Mouse (Mus musculus) CH12.LX (cell line): ENCODE measurements at regions not wholly inside any gene's neighbourhood (a gene's known extent, or its start where the extent isn't known, plus 50 kb on each side); places are given as distances from the start of the nearest gene placed in this dataset.

Experiments
- DNase-seq: peaks from one replicate; pipeline ENCODE4 v3.0.0-alpha.2; 2013; ENCODE audit errors: extremely low read depth
- H3K27ac ChIP-seq: 2 replicates; pipeline ENCODE4 v1.5.1; 2012; ENCODE audit warnings: low read depth, mild to moderate bottlenecking, control low read depth, moderate library complexity; ENCODE audit not compliant: insufficient read depth
- H3K27me3 ChIP-seq: replicated peaks from 2 replicates; pipeline ENCODE3; 2012; ENCODE audit warnings: inconsistent platforms
- H3K36me3 ChIP-seq, 2 experiments: replicated peaks in 1 of 2; 2 replicates each; pipeline versions ENCODE3 to v1.6.1; 2012; ENCODE audit warnings: inconsistent platforms in 1 of 2, low read length in 1 of 2, mild to moderate bottlenecking in 1 of 2, mixed read lengths in 1 of 2, moderate library complexity in 1 of 2; ENCODE audit not compliant: control insufficient read depth in 1 of 2, insufficient read depth in 1 of 2
- H3K4me1 ChIP-seq, 2 experiments: 2 replicates each; pipeline ENCODE4 v1.6.1; 2012; ENCODE audit warnings: inconsistent platforms in 1 of 2, moderate library complexity in 1 of 2; ENCODE audit not compliant: insufficient read depth in 2 of 2, control insufficient read depth in 1 of 2
- H3K4me2 ChIP-seq: 2 replicates; pipeline ENCODE4 v1.6.1; 2012; ENCODE audit warnings: low read depth, mild to moderate bottlenecking, control low read depth; ENCODE audit not compliant: poor library complexity, insufficient read depth, severe bottlenecking
- H3K4me3 ChIP-seq, 3 experiments: fragments of 150-350 bp in 1 of 3; sonication (generic) in 1 of 3; replicated peaks in 1 of 3; 2 replicates each; pipeline versions ENCODE3 to v1.5.1; 2011 to 2012; ENCODE audit warnings: low read depth in 2 of 3, low read length in 2 of 3, mild to moderate bottlenecking in 2 of 3, moderate library complexity in 2 of 3, control low read depth in 1 of 3, improper control_type of control experiment in 1 of 3, inconsistent platforms in 1 of 3, mixed read lengths in 1 of 3; ENCODE audit not compliant: poor library complexity in 1 of 3
- H3K79me2 ChIP-seq: replicated peaks from 2 replicates; pipeline ENCODE4 v1.6.1; 2012; ENCODE audit warnings: mild to moderate bottlenecking, moderate library complexity; ENCODE audit not compliant: control insufficient read depth, poor library complexity, insufficient read depth, severe bottlenecking; ENCODE audit errors: extremely low read depth
- H3K9ac ChIP-seq: 2 replicates; pipeline ENCODE4 v1.6.1; 2012; ENCODE audit warnings: low read depth, mild to moderate bottlenecking, control low read depth, moderate library complexity; ENCODE audit not compliant: insufficient read depth
- H3K9me3 ChIP-seq: replicated peaks from 2 replicates; pipeline ENCODE3; 2012; ENCODE audit warnings: low read length, inconsistent platforms, mixed read lengths
- BHLHE40 ChIP-seq: IDR thresholded peaks from 2 replicates; pipeline ENCODE4 v1.6.1; 2011; ENCODE audit warnings: mild to moderate bottlenecking, low read depth, low read length, improper control_type of control experiment
- CHD1 ChIP-seq: IDR thresholded peaks from 2 replicates; pipeline ENCODE4 v1.6.1; 2012; ENCODE audit warnings: low read depth, low read length, improper control_type of control experiment, inconsistent platforms
- CHD2 ChIP-seq: IDR thresholded peaks from 2 replicates; pipeline ENCODE4 v1.6.1; 2011; ENCODE audit warnings: low read length, improper control_type of control experiment
- ETS1 ChIP-seq: conservative IDR thresholded peaks from 2 replicates; pipeline ENCODE4 v1.6.1; 2012; ENCODE audit warnings: low read depth, mild to moderate bottlenecking, inconsistent platforms, low read length, improper control_type of control experiment, moderate library complexity
- GABPA ChIP-seq: IDR thresholded peaks from 2 replicates; pipeline ENCODE4 v1.6.1; 2012; ENCODE audit warnings: low read depth, low read length, improper control_type of control experiment, inconsistent platforms; ENCODE audit not compliant: insufficient replicate concordance
- HCFC1 ChIP-seq: IDR thresholded peaks from 2 replicates; pipeline ENCODE4 v1.6.1; 2012; ENCODE audit warnings: low read depth, mild to moderate bottlenecking, inconsistent platforms, low read length, improper control_type of control experiment
- IRF4 ChIP-seq: IDR thresholded peaks from 2 replicates; pipeline ENCODE4 v1.6.1; 2014; ENCODE audit warnings: low read depth, mild to moderate bottlenecking, inconsistent platforms, low read length, improper control_type of control experiment
- KAT2A ChIP-seq: IDR thresholded peaks from 2 replicates; pipeline ENCODE4 v1.6.1; 2012; ENCODE audit warnings: low read length, improper control_type of control experiment, inconsistent platforms; ENCODE audit not compliant: insufficient replicate concordance
- MAFK ChIP-seq: IDR thresholded peaks from 2 replicates; pipeline ENCODE4 v1.6.1; 2011; ENCODE audit warnings: low read length, improper control_type of control experiment; ENCODE audit not compliant: insufficient replicate concordance
- MAX ChIP-seq: IDR thresholded peaks from 2 replicates; pipeline ENCODE4 v1.6.1; 2011; ENCODE audit warnings: low read length, improper control_type of control experiment
- MAZ ChIP-seq: IDR thresholded peaks from 2 replicates; pipeline ENCODE4 v1.6.1; 2012; ENCODE audit warnings: low read depth, mild to moderate bottlenecking, inconsistent platforms, low read length, improper control_type of control experiment, moderate library complexity
- MXI1 ChIP-seq: IDR thresholded peaks from 2 replicates; pipeline ENCODE4 v1.6.1; 2011; ENCODE audit warnings: mild to moderate bottlenecking, low read depth, low read length, improper control_type of control experiment
- MYC ChIP-seq: IDR thresholded peaks from 2 replicates; pipeline ENCODE4 v1.6.1; 2011; ENCODE audit warnings: low read depth, mild to moderate bottlenecking, improper control_type of control experiment, low read length
- NELFE ChIP-seq: IDR thresholded peaks from 2 replicates; pipeline ENCODE4 v1.6.1; 2011; ENCODE audit warnings: low read depth, low read length, improper control_type of control experiment
- NRF1 ChIP-seq: IDR thresholded peaks from 2 replicates; pipeline ENCODE4 v1.6.1; 2014; ENCODE audit warnings: low read depth, mild to moderate bottlenecking, inconsistent platforms, low read length, improper control_type of control experiment, moderate library complexity
- POLR2A ChIP-seq: IDR thresholded peaks from 2 replicates; pipeline ENCODE4 v1.6.1; 2011; ENCODE audit warnings: low read depth, mild to moderate bottlenecking, improper control_type of control experiment, low read length
- USF2 ChIP-seq: conservative IDR thresholded peaks from 2 replicates; pipeline ENCODE4 v1.6.1; 2011; ENCODE audit warnings: low read depth, low read length, improper control_type of control experiment
- ZKSCAN1 ChIP-seq: IDR thresholded peaks from 2 replicates; pipeline ENCODE4 v1.6.1; 2012; ENCODE audit warnings: low read depth, inconsistent platforms, low read length, improper control_type of control experiment, borderline replicate concordance
- dilution Hi-C: fragments of 300-500 bp; cut with MboI; formaldehyde crosslinking; loops from 2 replicates; pipeline ENCODE4 v1.14.3; 2020; ENCODE audit warnings: low sequenced_read_pairs; ENCODE audit not compliant: extremely low pct_unique_long_range_greater_than_20kb, extremely low pct_ligation_motif_present
- in situ Hi-C: fragments of 300-500 bp; cut with MboI; formaldehyde crosslinking; loops from 3 replicates; pipeline ENCODE4 v1.14.3; 2019; ENCODE audit warnings: low sequenced_read_pairs, low pct_ligation_motif_present, low pct_unique_long_range_greater_than_20kb, mixed read lengths

DNA sequence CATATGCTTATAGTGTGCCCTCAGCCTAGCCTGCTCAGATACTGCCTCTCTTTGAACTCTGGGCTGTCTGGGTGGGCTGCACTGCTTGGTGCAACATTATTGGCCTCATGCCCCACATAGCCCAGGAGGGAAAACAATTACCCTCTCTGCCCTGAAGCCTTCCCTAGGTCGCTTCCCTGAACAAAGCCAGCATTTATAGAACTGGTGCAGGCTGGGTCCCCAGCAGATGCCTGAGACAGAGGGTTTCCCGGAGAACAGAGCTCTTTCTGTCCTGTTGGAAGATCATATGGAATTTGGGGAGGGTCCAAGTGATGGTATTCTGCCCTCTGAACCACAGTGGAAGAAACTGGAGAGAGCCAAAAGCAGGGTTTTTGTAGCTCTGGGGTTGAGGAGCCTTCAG lies 64.6 kb upstream of the Itga11 start:
- no peaks in the 10 kb centered on the region for H3K79me2 ChIP-seq
- no peak overlapping the region for H3K4me3 ChIP-seq
- in situ Hi-C loops, result no loop called here
- no peak for TF ChIP-seq BHLHE40
- no peak for TF ChIP-seq ETS1
- TF ChIP-seq IRF4, result no peak
- no peak for TF ChIP-seq NRF1
- no peak for TF ChIP-seq CHD2
- no peak for TF ChIP-seq KAT2A
- TF ChIP-seq MAZ, result no peak
- no peak for TF ChIP-seq MXI1
- TF ChIP-seq POLR2A, result no peak
- no peak for TF ChIP-seq MAFK
- no peak for TF ChIP-seq NELFE
- TF ChIP-seq MAX, result no peak
- TF ChIP-seq MYC, result no peak
- TF ChIP-seq USF2, result no peak
- no peak for TF ChIP-seq HCFC1
- TF ChIP-seq ZKSCAN1, result no peak
- TF ChIP-seq, all 38 proteins: peak for 0
- no peak overlapping the region for H3K4me2 ChIP-seq
- H3K27me3 ChIP-seq, result peaks cover 11% of the 10 kb centered on the region
- peaks cover 6% of the 10 kb centered on the region for H3K9me3 ChIP-seq
- no peaks in the 10 kb centered on the region for H3K4me1 ChIP-seq
- H3K9ac ChIP-seq, result no peak overlapping the region
- H3K36me3 ChIP-seq, result no peaks in the 10 kb centered on the region
- H3K27ac ChIP-seq, result no peak overlapping the region
- DNase-seq, result no peak
- dilution Hi-C loops, result no loop called here

DNA sequence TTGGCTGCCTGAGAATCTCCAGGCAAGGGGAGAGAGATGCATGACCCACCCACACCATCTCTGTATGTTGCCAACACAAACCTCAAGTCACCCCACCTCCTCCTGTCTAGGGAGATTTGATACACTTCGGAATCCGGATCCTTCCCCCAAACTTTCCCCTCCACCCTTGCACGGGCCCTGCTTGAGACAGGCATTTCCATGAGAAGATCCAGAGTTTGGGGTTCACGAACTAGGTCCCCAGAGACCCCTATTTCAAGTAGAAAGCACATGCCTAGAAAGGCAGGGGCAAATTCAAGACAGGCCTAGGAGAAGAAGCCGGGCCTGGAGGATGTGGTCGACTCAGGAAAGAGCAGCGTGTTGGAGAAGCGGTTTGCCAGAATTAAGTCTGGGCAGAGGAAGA lies 63.8 kb upstream of the Itga11 start:
- peaks cover 6% of the 10 kb centered on the region for H3K9me3 ChIP-seq
- DNase-seq, result no peak
- no peaks in the 10 kb centered on the region for H3K36me3 ChIP-seq
- H3K79me2 ChIP-seq, result no peaks in the 10 kb centered on the region
- TF ChIP-seq KAT2A, result no peak
- no peak for TF ChIP-seq HCFC1
- TF ChIP-seq CHD1, result no peak
- TF ChIP-seq USF2, result no peak
- no peak for TF ChIP-seq GABPA
- in situ Hi-C loops (no loop called here), dilution Hi-C loops (no loop called here)
- no peak overlapping the region for H3K4me3 ChIP-seq
- no peak overlapping the region for H3K9ac ChIP-seq
- H3K4me1 ChIP-seq, result no peaks in the 10 kb centered on the region
- no peak overlapping the region for H3K4me2 ChIP-seq
- H3K27ac ChIP-seq, result no peak overlapping the region
- H3K27me3 ChIP-seq, result peaks cover 11% of the 10 kb centered on the region
